In genomic region chr4:43477857-43478533, GRCm38 (mm10) we compare ENCODE assay signal across 8 mouse cellular contexts. TPM values are rescaled to one million over a fixed set of nuclear protein-coding genes. Genes with fewer than 3 reads are reported as not detected.
A peak's percentile ranks its signal among the peaks of the same experiment; 100 is the strongest.
DNase-seq lines count a peak whose midpoint lies in the region; ATAC-seq and TF ChIP-seq lines count a peak whose summit lies in the region.

No protein-coding gene starts in this region.

- no peaks in the 10 kb centered on the region for H3K9me3 ChIP-seq in hindbrain, postnatal 0 days (ENCODE audit: low read length)

- intact Hi-C loops in gastrocnemius, adult 2 months (cut with DNase I) = loop anchor here (1.0 kb wide), 1 partner anchor 36 kb away; no protein-coding TSS in a partner anchor
- intact Hi-C loops in left cerebral cortex, adult 2 months (cut with DNase I) = loop anchor here (1.0 kb wide), 1 partner anchor 36 kb away; no protein-coding TSS in a partner anchor

- 0 out of 2 replicates have a peak, but pooled peaks cover 3% of the 10 kb centered on the region for H3K4me1 ChIP-seq in hindbrain, postnatal 0 days (ENCODE audit: insufficient read depth, low read length)

- H3K9ac ChIP-seq in hindbrain, postnatal 0 days (replicated peaks; ENCODE audit: low read length) = no peak overlapping the region

- 23% methylated on average over 11 of the region's 11 CpGs for WGBS in hindbrain, postnatal 0 days
- 14% methylated on average over 11 of the region's 11 CpGs for WGBS in macrophage (ENCODE audit: missing documents)

- ATAC-seq in activated CD4-positive, CD25-positive, alpha-beta regulatory T cell, adult 4 months = peak; percentile 53
- ATAC-seq in common myeloid progenitor, adult 5-6 weeks (replicated peaks; ENCODE audit: low read depth, poor library complexity, severe bottlenecking) = peak; percentile 84
- ATAC-seq in hindbrain, postnatal 0 days = peak; percentile 96

- no peaks in the 10 kb centered on the region for H3K27me3 ChIP-seq in hindbrain, postnatal 0 days (ENCODE audit: insufficient read depth, low read length)

- TF ChIP-seq CTCF in gastrocnemius, adult 2 months (IDR thresholded peaks at IDR 0.05) = peak; percentile 69
- TF ChIP-seq CTCF in hindbrain, postnatal 0 days (IDR thresholded peaks at IDR 0.05; ENCODE audit: low read depth) = peak; percentile 67
- TF ChIP-seq CTCF in left cerebral cortex, adult 2 months (IDR thresholded peaks at IDR 0.05) = peak; percentile 61

- peak overlapping the region; percentile 90 for H3K27ac ChIP-seq in gastrocnemius, adult 2 months
- no peak overlapping the region for H3K27ac ChIP-seq in hindbrain, postnatal 0 days
- H3K27ac ChIP-seq in left cerebral cortex, adult 2 months = peak overlapping the region; percentile 62
- H3K27ac ChIP-seq in macrophage = peak overlapping the region; percentile 65

- H3K79me2 ChIP-seq in macrophage (ENCODE audit: inconsistent target) = no peaks in the 10 kb centered on the region

- peak overlapping the region; percentile 71 for H3K4me3 ChIP-seq in gastrocnemius, adult 2 months
- peak overlapping the region; percentile 5; the same call in 1 of the 2 replicates for H3K4me3 ChIP-seq in hindbrain, postnatal 0 days (ENCODE audit: low read length)
- H3K4me3 ChIP-seq in left cerebral cortex, adult 2 months = peak overlapping the region; percentile 44
- peak overlapping the region; percentile 9; the same call in 1 of the 2 replicates for H3K4me3 ChIP-seq in macrophage (ENCODE audit: inconsistent target)

- peak; percentile 92 for DNase-seq in gastrocnemius, adult 2 months
- peak; percentile 94 for DNase-seq in hindbrain, postnatal 0 days (ENCODE audit: low spot score)
- peak; percentile 80 to 84 for DNase-seq in left cerebral cortex, adult 2 months (ENCODE audit: extremely low spot score in 1 of 2, low spot score in 2 of 2)
- peak; percentile 90 for DNase-seq in right cerebral cortex, adult 18-20 months
- DNase-seq in urinary bladder, postnatal 14 days (ENCODE audit: low spot score) = peak; percentile 86

- peak overlapping the region; percentile 42 for H3K4me2 ChIP-seq in hindbrain, postnatal 0 days (ENCODE audit: low read depth, low read length)

- no peaks in the 10 kb centered on the region for H3K36me3 ChIP-seq in hindbrain, postnatal 0 days (ENCODE audit: insufficient read depth, low read length)
- H3K36me3 ChIP-seq in macrophage (ENCODE audit: inconsistent target) = no peaks in the 10 kb centered on the region

RNA-seq across cellular contexts. Expression of gene Sit1, which starts 5.5 kb away (rescaled TPM):
- 100 to 1,000 TPM; 145 to 163 TPM for polyA plus RNA-seq in activated CD4-positive, CD25-positive, alpha-beta regulatory T cell, adult 4 months (2017; shearing (Covaris generic))
- not detected in 2 replicates for total RNA-seq in common myeloid progenitor, adult 5-6 weeks (2017)
- not detected for total RNA-seq in gastrocnemius, adult 2 months (2021)
- 0.90 TPM in 1 of 2 replicates, not detected in the other for total RNA-seq in hindbrain, postnatal 0 days (2014; rRNA removed)
- polyA plus RNA-seq in hindbrain, postnatal 0 days (2015; fragmentation: Nextera tagmentation; extraction: Ambion mirVana) = not detected in 2 replicates
- not detected for total RNA-seq in left cerebral cortex, adult 2 months (2021)
- not detected for total RNA-seq in macrophage (2018; cell fraction: chromatin; rRNA removed)
- total RNA-seq in macrophage (2018; cell fraction: cytosol; rRNA removed) = not detected
- not detected for total RNA-seq in macrophage (2018; cell fraction: nucleus; rRNA removed)
- not detected in 3 replicates for polyA plus RNA-seq in macrophage (2018)

RNA-seq across cellular contexts. Expression of gene Ccdc107, which starts 14.7 kb away (rescaled TPM):
- 10 to 100 TPM; 71.7 to 78.1 TPM for polyA plus RNA-seq in activated CD4-positive, CD25-positive, alpha-beta regulatory T cell, adult 4 months (2017; shearing (Covaris generic))
- total RNA-seq in common myeloid progenitor, adult 5-6 weeks (2017) = 50.5 and 62.2 TPM in 2 replicates
- total RNA-seq in gastrocnemius, adult 2 months (2021) = 10 to 100 TPM; 26.3 to 27.8 TPM
- total RNA-seq in hindbrain, postnatal 0 days (2014; rRNA removed) = 36.6 and 89.9 TPM in 2 replicates
- 104 and 108 TPM in 2 replicates for polyA plus RNA-seq in hindbrain, postnatal 0 days (2015; fragmentation: Nextera tagmentation; extraction: Ambion mirVana)
- total RNA-seq in left cerebral cortex, adult 2 months (2021) = 10 to 100 TPM; 28.1 to 31.8 TPM
- 10 to 100 TPM in 21 of 26 experiments, 1 to 10 TPM in 5; 3.7 to 31.8 (median 17.7) TPM for total RNA-seq in macrophage (2018; cell fraction: chromatin; rRNA removed)
- total RNA-seq in macrophage (2018; cell fraction: cytosol; rRNA removed) = 10 to 100 TPM; 15.7 to 30.8 (median 22.4) TPM
- total RNA-seq in macrophage (2018; cell fraction: nucleus; rRNA removed) = 10 to 100 TPM in 25 of 26 experiments, 1 to 10 TPM in 1; 7.9 to 38.1 (median 20.2) TPM
- polyA plus RNA-seq in macrophage (2018) = 24.0 to 38.6 TPM (median 24.2 TPM) in 3 replicates

RNA-seq across cellular contexts. Expression of gene Arhgef39, which starts 21.5 kb away (rescaled TPM):
- 1 to 10 TPM; 5.3 to 7.4 TPM for polyA plus RNA-seq in activated CD4-positive, CD25-positive, alpha-beta regulatory T cell, adult 4 months (2017; shearing (Covaris generic))
- 46.1 and 64.5 TPM in 2 replicates for total RNA-seq in common myeloid progenitor, adult 5-6 weeks (2017)
- not detected for total RNA-seq in gastrocnemius, adult 2 months (2021)
- total RNA-seq in hindbrain, postnatal 0 days (2014; rRNA removed) = 6.9 and 20.6 TPM in 2 replicates
- polyA plus RNA-seq in hindbrain, postnatal 0 days (2015; fragmentation: Nextera tagmentation; extraction: Ambion mirVana) = 4.5 and 8.0 TPM in 2 replicates
- 1 to 10 TPM in 1 of 2 experiments, under 1 TPM in 1; 0.41 to 1.7 TPM for total RNA-seq in left cerebral cortex, adult 2 months (2021)
- total RNA-seq in macrophage (2018; cell fraction: chromatin; rRNA removed) = 10 to 100 TPM in 8 of 26 experiments, 1 to 10 TPM in 17, under 1 TPM in 1; 0.74 to 16.2 (median 6.9) TPM
- 1 to 10 TPM in 22 of 26 experiments, under 1 TPM in 4; 0.24 to 3.3 (median 1.3) TPM for total RNA-seq in macrophage (2018; cell fraction: cytosol; rRNA removed)
- 10 to 100 TPM in 4 of 26 experiments, 1 to 10 TPM in 20, under 1 TPM in 1, not detected in 1; 0.58 to 20.9 (median 6.2) TPM for total RNA-seq in macrophage (2018; cell fraction: nucleus; rRNA removed)
- polyA plus RNA-seq in macrophage (2018) = 0.69 to 2.4 TPM (median 1.2 TPM) in 3 replicates

RNA-seq across cellular contexts. Expression of gene Cd72, which starts 23.6 kb away (rescaled TPM):
- 10 to 100 TPM; 63.4 to 67.4 TPM for polyA plus RNA-seq in activated CD4-positive, CD25-positive, alpha-beta regulatory T cell, adult 4 months (2017; shearing (Covaris generic))
- total RNA-seq in common myeloid progenitor, adult 5-6 weeks (2017) = 20.8 and 33.3 TPM in 2 replicates
- not detected for total RNA-seq in gastrocnemius, adult 2 months (2021)
- not detected in 2 replicates for total RNA-seq in hindbrain, postnatal 0 days (2014; rRNA removed)
- 4.4 and 4.7 TPM in 2 replicates for polyA plus RNA-seq in hindbrain, postnatal 0 days (2015; fragmentation: Nextera tagmentation; extraction: Ambion mirVana)
- 1 to 10 TPM; 1.1 to 1.4 TPM for total RNA-seq in left cerebral cortex, adult 2 months (2021)
- 100 to 1,000 TPM in 20 of 26 experiments, 10 to 100 TPM in 6; 23.1 to 382 (median 173) TPM for total RNA-seq in macrophage (2018; cell fraction: chromatin; rRNA removed)
- 100 to 1,000 TPM in 13 of 26 experiments, 10 to 100 TPM in 13; 47.9 to 276 (median 118) TPM for total RNA-seq in macrophage (2018; cell fraction: cytosol; rRNA removed)
- total RNA-seq in macrophage (2018; cell fraction: nucleus; rRNA removed) = 100 to 1,000 TPM in 21 of 26 experiments, 10 to 100 TPM in 5; 42.9 to 554 (median 170) TPM
- polyA plus RNA-seq in macrophage (2018) = 155 to 199 TPM (median 157 TPM) in 3 replicates

RNA-seq across cellular contexts. Expression of gene Car9, which starts 28.8 kb away (rescaled TPM):
- under 1 TPM in 1 of 2 experiments, not detected in 1; 0.73 TPM for polyA plus RNA-seq in activated CD4-positive, CD25-positive, alpha-beta regulatory T cell, adult 4 months (2017; shearing (Covaris generic))
- total RNA-seq in common myeloid progenitor, adult 5-6 weeks (2017) = 7.3 and 8.3 TPM in 2 replicates
- total RNA-seq in gastrocnemius, adult 2 months (2021) = 1 to 10 TPM; 3.7 to 4.8 TPM
- 0.26 TPM in 1 of 2 replicates, not detected in the other for total RNA-seq in hindbrain, postnatal 0 days (2014; rRNA removed)
- polyA plus RNA-seq in hindbrain, postnatal 0 days (2015; fragmentation: Nextera tagmentation; extraction: Ambion mirVana) = 0.50 and 1.1 TPM in 2 replicates
- not detected for total RNA-seq in left cerebral cortex, adult 2 months (2021)
- total RNA-seq in macrophage (2018; cell fraction: chromatin; rRNA removed) = 10 to 100 TPM in 8 of 26 experiments, 1 to 10 TPM in 17, under 1 TPM in 1; 0.49 to 20.4 (median 6.1) TPM
- 1 to 10 TPM; 2.9 to 7.9 (median 4.4) TPM for total RNA-seq in macrophage (2018; cell fraction: cytosol; rRNA removed)
- 10 to 100 TPM in 7 of 26 experiments, 1 to 10 TPM in 16, under 1 TPM in 3; 0.75 to 14.9 (median 5.7) TPM for total RNA-seq in macrophage (2018; cell fraction: nucleus; rRNA removed)
- 3.0 to 7.4 TPM (median 4.9 TPM) in 3 replicates for polyA plus RNA-seq in macrophage (2018)

Comparison
In these comparisons a context has a peak if more than half of its experiments do, and no peak if none do; other contexts are left out.
1. H3K4me3 ChIP-seq: peak in every context shown above with its lines; median percentile 71 in gastrocnemius, adult 2 months; 44 in left cerebral cortex, adult 2 months; 9 in macrophage; 5 in hindbrain, postnatal 0 days.